Comparison of ENCODE assay signal across 26 mouse cellular contexts in the genomic region with DNA sequence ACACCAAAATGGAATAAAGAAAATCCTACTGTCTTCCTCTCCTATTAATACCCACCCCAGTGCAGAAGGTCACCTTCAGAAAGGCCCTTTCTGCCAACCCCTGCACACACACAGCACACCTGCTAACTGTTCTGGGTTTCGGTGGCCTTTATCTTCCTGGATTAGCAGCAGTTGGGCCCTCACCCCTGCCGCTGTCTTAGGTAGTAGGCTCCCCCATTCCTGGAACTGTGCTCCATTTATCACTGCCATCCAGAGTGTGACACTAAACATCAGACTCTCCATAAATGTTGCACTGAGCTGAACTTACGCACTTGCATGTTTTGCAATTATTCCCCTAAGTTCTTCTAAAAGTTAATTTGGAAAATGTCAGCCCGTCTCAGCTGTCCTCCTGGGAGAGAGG. TPM values are rescaled to one million over a fixed set of nuclear protein-coding genes. Genes with fewer than 3 reads are reported as not detected.
A peak's percentile ranks its signal among the peaks of the same experiment; 100 is the strongest.
DNase-seq lines count a peak whose midpoint lies in the region; ATAC-seq and TF ChIP-seq lines count a peak whose summit lies in the region.
"Had no signal": no experiment of that assay in that cellular context is flagged by ENCODE, and none has a peak within 500 bp of the region (broad histone marks: within the 10 kb centered on the region; RNA-seq: fewer than 3 reads in every experiment).

No protein-coding gene starts in this region.

- no peak for TF ChIP-seq EP300 in liver, postnatal 0 days (IDR thresholded peaks at IDR 0.05; ENCODE audit: low read depth)

- WGBS in liver, embryonic 11.5 days: 43% methylated on average over 4 of the region's 4 CpGs
- WGBS in liver, postnatal 0 days (ENCODE audit: insufficient replicate concordance): 50% methylated on average over 4 of the region's 4 CpGs
- 68% methylated on average over 4 of the region's 4 CpGs for whole genome bisulfite sequencing in intestine, postnatal 0 days

- H3K4me3 ChIP-seq in megakaryocyte, embryonic 14.5 days (replicated peaks): peak overlapping the region; percentile 33
- H3K4me3 ChIP-seq in liver, embryonic 11.5 days (ENCODE audit: low read depth, low read length): no peak overlapping the region
- H3K4me3 ChIP-seq in liver, postnatal 0 days (ENCODE audit: low read depth, low read length): no peak overlapping the region
- no peak overlapping the region for H3K4me3 ChIP-seq in intestine, postnatal 0 days (ENCODE audit: low read depth, low read length)
- H3K4me3 ChIP-seq: forebrain, embryonic 15.5 days; heart, embryonic 13.5 days; limb, embryonic 13.5 days; stomach, embryonic 15.5 days had no signal

- DNase-seq in liver, embryonic 11.5 days (ENCODE audit: low spot score): no peak
- no peak for DNase-seq in liver, postnatal 0 days
- DNase-seq in thymus, postnatal 36 days: peak; percentile 46 to 71
- no peak for DNase-seq in adrenal gland, postnatal 14 days
- DNase-seq in spleen, postnatal 10 days (ENCODE audit: low spot score in 2 of 2): no peak
- DNase-seq: adrenal gland, postnatal 25 days; cerebellum, adult 9-10 months; gastrocnemius, postnatal 10 days; heart, postnatal 14 days; kidney, adult 11 months; layer of hippocampus, postnatal 36 days; lung, embryonic 14.5 days; right cerebral cortex, postnatal 4 days had no signal

- H3K4me1 ChIP-seq in megakaryocyte, embryonic 14.5 days: peaks cover 40% of the 10 kb centered on the region
- peaks cover 19% of the 10 kb centered on the region for H3K4me1 ChIP-seq in liver, embryonic 11.5 days (replicated peaks; ENCODE audit: control insufficient read depth, insufficient read depth, low read length)
- H3K4me1 ChIP-seq in liver, postnatal 0 days (ENCODE audit: insufficient read depth): peaks cover 4% of the 10 kb centered on the region; the same call in 1 of the 2 replicates
- H3K4me1 ChIP-seq in intestine, postnatal 0 days (replicated peaks; ENCODE audit: control insufficient read depth, insufficient read depth, low read length): no peaks in the 10 kb centered on the region
- H3K4me1 ChIP-seq: forebrain, embryonic 15.5 days; limb, embryonic 13.5 days; stomach, embryonic 15.5 days had no signal

- H3K36me3 ChIP-seq in megakaryocyte, embryonic 14.5 days (replicated peaks; ENCODE audit: low read length): peaks cover 14% of the 10 kb centered on the region
- no peaks in the 10 kb centered on the region; the same call in 1 of the 2 replicates for H3K36me3 ChIP-seq in liver, embryonic 11.5 days (ENCODE audit: control insufficient read depth, insufficient read depth, low read length)
- H3K36me3 ChIP-seq in liver, postnatal 0 days (replicated peaks; ENCODE audit: insufficient read depth, low read length): no peaks in the 10 kb centered on the region
- H3K36me3 ChIP-seq in intestine, postnatal 0 days (ENCODE audit: control insufficient read depth, insufficient read depth): no peaks in the 10 kb centered on the region
- H3K36me3 ChIP-seq: forebrain, embryonic 15.5 days; heart, embryonic 13.5 days; limb, embryonic 13.5 days; stomach, embryonic 15.5 days had no signal

- H3K27ac ChIP-seq in liver, embryonic 11.5 days (ENCODE audit: low read depth, low read length): peak overlapping the region; percentile 67
- no peak overlapping the region for H3K27ac ChIP-seq in liver, postnatal 0 days (ENCODE audit: low read depth)
- H3K27ac ChIP-seq in intestine, postnatal 0 days (ENCODE audit: low read depth, low read length): no peak overlapping the region
- H3K27ac ChIP-seq: forebrain, embryonic 15.5 days; kidney, postnatal 0 days; limb, embryonic 13.5 days; stomach, embryonic 15.5 days had no signal

- peak overlapping the region; percentile 36 for H3K4me2 ChIP-seq in liver, embryonic 11.5 days
- H3K4me2 ChIP-seq in liver, postnatal 0 days (ENCODE audit: low read depth, low read length): no peak overlapping the region
- no peak overlapping the region for H3K4me2 ChIP-seq in intestine, postnatal 0 days (replicated peaks; ENCODE audit: low read depth)
- H3K4me2 ChIP-seq: forebrain, embryonic 15.5 days; heart, embryonic 13.5 days; limb, embryonic 13.5 days; lung, embryonic 14.5 days; midbrain, embryonic 11.5 days; stomach, embryonic 15.5 days had no signal

- no peak for TF ChIP-seq CTCF in liver, postnatal 0 days (IDR thresholded peaks at IDR 0.05; ENCODE audit: low read depth)
- TF ChIP-seq CTCF in intestine, postnatal 0 days (IDR thresholded peaks at IDR 0.05; ENCODE audit: low read depth): no peak

- no peaks in the 10 kb centered on the region for H3K27me3 ChIP-seq in megakaryocyte, embryonic 14.5 days (replicated peaks)
- H3K27me3 ChIP-seq in liver, embryonic 11.5 days (replicated peaks; ENCODE audit: control insufficient read depth, insufficient read depth, low read length): no peaks in the 10 kb centered on the region
- no peaks in the 10 kb centered on the region for H3K27me3 ChIP-seq in liver, postnatal 0 days (ENCODE audit: insufficient read depth, low read length)
- H3K27me3 ChIP-seq in intestine, postnatal 0 days (replicated peaks; ENCODE audit: control insufficient read depth, insufficient read depth, low read length): no peaks in the 10 kb centered on the region
- H3K27me3 ChIP-seq: forebrain, embryonic 15.5 days; heart, embryonic 13.5 days; limb, embryonic 13.5 days; stomach, embryonic 15.5 days had no signal

- no peak for ATAC-seq in megakaryocyte, adult 5-6 weeks (ENCODE audit: poor library complexity, severe bottlenecking)
- ATAC-seq in liver, embryonic 11.5 days (replicated peaks; ENCODE audit: low FRiP score): peak; percentile 85
- peak; percentile 29; the same call in 1 of the 2 replicates for ATAC-seq in liver, postnatal 0 days
- ATAC-seq in intestine, postnatal 0 days: no peak
- ATAC-seq: CD4-positive, CD25-positive, alpha-beta regulatory T cell, adult 4 months; forebrain, embryonic 15.5 days had no signal

- 0 out of 2 replicates have a peak overlapping the region, but pooled peaks have one; percentile 31 for H3K9ac ChIP-seq in liver, embryonic 11.5 days (ENCODE audit: low read depth, low read length)
- no peak overlapping the region for H3K9ac ChIP-seq in liver, postnatal 0 days (replicated peaks)
- H3K9ac ChIP-seq in intestine, postnatal 0 days (ENCODE audit: low read depth, low read length): no peak overlapping the region
- H3K9ac ChIP-seq: forebrain, embryonic 15.5 days; heart, embryonic 13.5 days; limb, embryonic 13.5 days; lung, embryonic 14.5 days; stomach, embryonic 15.5 days had no signal

- H3K9me3 ChIP-seq in megakaryocyte, embryonic 14.5 days: peaks cover 13% of the 10 kb centered on the region
- no peaks in the 10 kb centered on the region for H3K9me3 ChIP-seq in liver, embryonic 11.5 days (ENCODE audit: control insufficient read depth, low read length)
- H3K9me3 ChIP-seq in liver, postnatal 0 days (ENCODE audit: low read length): no peaks in the 10 kb centered on the region
- H3K9me3 ChIP-seq in intestine, postnatal 0 days (ENCODE audit: control insufficient read depth): no peaks in the 10 kb centered on the region
- H3K9me3 ChIP-seq: forebrain, embryonic 15.5 days; stomach, embryonic 15.5 days had no signal

RNA-seq across cellular contexts. Expression of a gene that starts 14.6 kb away (rescaled TPM):
- 183 and 216 TPM in 2 replicates for polyA plus RNA-seq in megakaryocyte, embryonic 14.5 days (2012; ENCODE audit: insufficient read depth, low replicate concordance)
- 79.2 and 84.9 TPM in 2 replicates for total RNA-seq in megakaryocyte, adult 5-6 weeks (2015)
- 65.7 and 74.1 TPM in 2 replicates for total RNA-seq in megakaryocyte, adult 5-6 weeks (2017)
- 63.0 and 67.2 TPM in 2 replicates for polyA plus RNA-seq in liver, embryonic 11.5 days (2014; fragmentation: Nextera tagmentation; extraction: Ambion mirVana)
- 26.1 and 28.1 TPM in 2 replicates for polyA plus RNA-seq in liver, postnatal 0 days (2015; fragmentation: Nextera tagmentation; extraction: Ambion mirVana)
- 66.1 and 66.8 TPM in 2 replicates for total RNA-seq in adrenal gland, postnatal 14 days (2021)
- 29.8 and 30.2 TPM in 2 replicates for polyA plus RNA-seq in intestine, postnatal 0 days (2015; fragmentation: Nextera tagmentation; extraction: Ambion mirVana)

RNA-seq across cellular contexts. Expression of a gene that starts 59.7 kb away (rescaled TPM):
- polyA plus RNA-seq in megakaryocyte, embryonic 14.5 days (2012; ENCODE audit: insufficient read depth, low replicate concordance): 1.1 TPM in 1 of 2 replicates, not detected in the other
- total RNA-seq in megakaryocyte, adult 5-6 weeks (2015): 0.16 TPM in 1 of 2 replicates, not detected in the other
- total RNA-seq in megakaryocyte, adult 5-6 weeks (2017): not detected in 2 replicates
- 0.19 TPM in 1 of 2 replicates, not detected in the other for polyA plus RNA-seq in liver, embryonic 11.5 days (2014; fragmentation: Nextera tagmentation; extraction: Ambion mirVana)
- polyA plus RNA-seq in liver, postnatal 0 days (2015; fragmentation: Nextera tagmentation; extraction: Ambion mirVana): not detected in 2 replicates
- total RNA-seq in adrenal gland, postnatal 14 days (2021): 10.6 and 11.0 TPM in 2 replicates
- not detected in 2 replicates for polyA plus RNA-seq in intestine, postnatal 0 days (2015; fragmentation: Nextera tagmentation; extraction: Ambion mirVana)
- total RNA-seq: granulocyte monocyte progenitor cell, adult 5-6 weeks; heart, postnatal 14 days had no signal
- polyA plus RNA-seq: embryonic facial prominence, embryonic 14.5 days; heart, embryonic 13.5 days; limb, embryonic 13.5 days; lung, embryonic 14.5 days; midbrain, embryonic 11.5 days; neural tube, embryonic 14.5 days had no signal

Comparison
In these comparisons a context has a peak if more than half of its experiments do, and no peak if none do; other contexts are left out.
1. ATAC-seq: peak in liver, embryonic 11.5 days (single experiment) and liver, postnatal 0 days (single experiment); none in megakaryocyte, adult 5-6 weeks (single experiment) and intestine, postnatal 0 days (single experiment).
2. DNase-seq: peak in thymus, postnatal 36 days (2 of 2); none in liver, embryonic 11.5 days (single experiment), liver, postnatal 0 days (single experiment), adrenal gland, postnatal 14 days (single experiment) and spleen, postnatal 10 days (0 of 2).